Comparison of ENCODE assay signal across 15 mouse cellular contexts in the genomic region with DNA sequence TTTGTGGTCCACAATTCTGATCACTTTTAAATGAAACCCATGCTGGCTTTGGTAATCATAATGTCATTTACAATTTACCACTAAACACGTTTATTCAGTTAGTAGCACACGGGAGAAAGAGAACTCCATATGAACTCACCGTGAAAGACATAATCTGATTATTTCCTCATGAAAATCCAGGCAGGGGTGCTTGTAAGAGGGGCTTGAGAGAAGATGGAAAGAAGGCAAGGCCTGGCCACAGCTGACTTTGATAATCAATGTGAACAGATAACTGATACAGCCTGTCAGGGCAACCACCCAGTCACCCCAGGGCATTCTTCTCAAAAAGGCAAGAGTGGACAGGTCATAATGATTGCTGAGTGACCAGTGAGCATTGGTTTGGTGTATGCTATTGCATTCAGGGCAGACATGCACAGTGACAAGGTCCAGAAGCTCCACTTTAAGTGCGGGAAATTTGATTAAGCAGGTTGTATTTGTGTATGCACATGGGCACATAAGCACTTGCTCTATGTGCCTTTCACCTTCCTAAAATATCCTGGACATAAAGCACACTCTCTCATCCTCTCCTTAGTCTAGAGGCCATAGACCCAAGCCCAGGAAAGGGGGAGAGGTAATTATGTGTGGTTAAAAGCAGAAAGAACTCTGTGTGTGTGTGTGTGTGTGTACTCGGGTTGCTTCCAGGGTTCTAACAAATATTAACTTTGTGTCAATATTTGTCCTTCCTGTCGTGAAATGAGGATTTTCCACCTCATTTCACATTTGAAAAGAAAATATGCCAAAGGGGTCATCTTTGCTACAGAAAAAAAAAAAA.
DNase-seq lines count a peak whose midpoint lies in the region; ATAC-seq lines count a peak whose summit lies in the region.
"Had no signal": no experiment of that assay in that cellular context is flagged by ENCODE, and none has a peak within 500 bp of the region (broad histone marks: within the 10 kb centered on the region; RNA-seq: fewer than 3 reads in every experiment).

No protein-coding gene starts in this region.

- no peaks in the 10 kb centered on the region for H3K36me3 ChIP-seq in embryonic facial prominence, embryonic 10.5 days (replicated peaks)
- no peaks in the 10 kb centered on the region for H3K36me3 ChIP-seq in liver, embryonic 15.5 days (replicated peaks)
- H3K36me3 ChIP-seq: limb, embryonic 13.5 days had no signal

- WGBS in embryonic facial prominence, embryonic 10.5 days, result 41% methylated on average over 6 of the region's 6 CpGs
- WGBS in liver, embryonic 15.5 days (ENCODE audit: insufficient replicate concordance), result 54% methylated on average over 6 of the region's 6 CpGs

- intact Hi-C loops in heart, postnatal 14 days (cut with DNase I), result no loop called here

- peaks cover under 1% of the 10 kb centered on the region for H3K27me3 ChIP-seq in embryonic facial prominence, embryonic 10.5 days (replicated peaks; ENCODE audit: low read depth, poor library complexity, severe bottlenecking)
- no peaks in the 10 kb centered on the region for H3K27me3 ChIP-seq in liver, embryonic 15.5 days

- H3K27ac ChIP-seq in embryonic facial prominence, embryonic 10.5 days (replicated peaks), result no peak overlapping the region; the same call in 1 of the 2 replicates
- H3K27ac ChIP-seq in liver, embryonic 15.5 days (replicated peaks), result peak overlapping the region; percentile 57
- H3K27ac ChIP-seq: limb, embryonic 13.5 days had no signal

- no peak overlapping the region for H3K4me2 ChIP-seq in liver, embryonic 15.5 days
- H3K4me2 ChIP-seq: limb, embryonic 13.5 days had no signal

- H3K4me3 ChIP-seq in embryonic facial prominence, embryonic 10.5 days, result no peak overlapping the region
- H3K4me3 ChIP-seq in liver, embryonic 15.5 days (replicated peaks), result no peak overlapping the region
- H3K4me3 ChIP-seq: limb, embryonic 13.5 days had no signal

- no peaks in the 10 kb centered on the region for H3K9me3 ChIP-seq in embryonic facial prominence, embryonic 10.5 days
- no peaks in the 10 kb centered on the region for H3K9me3 ChIP-seq in liver, embryonic 15.5 days (replicated peaks)
- H3K9me3 ChIP-seq: limb, embryonic 13.5 days had no signal

- peak; percentile 93 for ATAC-seq in liver, embryonic 15.5 days (ENCODE audit: insufficient read depth)
- ATAC-seq: forebrain, postnatal 0 days had no signal

- no peak overlapping the region for H3K9ac ChIP-seq in liver, embryonic 15.5 days
- H3K9ac ChIP-seq: forebrain, postnatal 0 days; limb, embryonic 13.5 days had no signal

- peak; percentile 1 for DNase-seq in adrenal gland, postnatal 10 days
- DNase-seq in adrenal gland, postnatal 4 days (ENCODE audit: low spot score in 2 of 2), result no peak
- DNase-seq in kidney, postnatal 36 days, result peak; percentile 5 to 18
- no peak for DNase-seq in kidney, adult 8-10 months
- peak; percentile 50 for DNase-seq in embryonic facial prominence, embryonic 10.5 days (ENCODE audit: low spot score)
- no peak for DNase-seq in cerebellum, adult 8-10 months
- no peak for DNase-seq in heart, postnatal 14 days
- DNase-seq: cerebellum, postnatal 36 days; forebrain, postnatal 0 days; gastrocnemius, postnatal 10 days; heart, postnatal 36 days; kidney, postnatal 4 days; right cerebral cortex, postnatal 14 days had no signal

- peaks cover 35% of the 10 kb centered on the region for H3K4me1 ChIP-seq in embryonic facial prominence, embryonic 10.5 days
- H3K4me1 ChIP-seq in liver, embryonic 15.5 days (replicated peaks), result no peaks in the 10 kb centered on the region

Comparison
In these comparisons a context has a peak if more than half of its experiments do, and no peak if none do; other contexts are left out.
1. DNase-seq: peak in adrenal gland, postnatal 10 days (single experiment), kidney, postnatal 36 days (2 of 2) and embryonic facial prominence, embryonic 10.5 days (single experiment); none in adrenal gland, postnatal 4 days (0 of 2), kidney, adult 8-10 months (0 of 2), cerebellum, adult 8-10 months (single experiment) and heart, postnatal 14 days (0 of 2).